Mouse (Mus musculus) heart, embryonic 14.5 days (tissue): ENCODE data around the gene Smim4. TPM values are rescaled to one million over a fixed set of nuclear protein-coding genes. Genes with fewer than 3 reads are reported as not detected.

ENCODE experiments used
- ATAC-seq: fragments of 200-750 bp; cut with Nextera tagmentation; 2 replicates; pipeline ENCODE4 v1.8.0; 2017; ENCODE audit warnings: low read depth, moderate TSS enrichment; ENCODE audit not compliant: insufficient number of reproducible peaks, insufficient read depth, low FRiP score
- H3K27ac ChIP-seq, 2 experiments: fragments of 200-500 bp in 1 of 2; fragments of 300-500 bp in 1 of 2; sonication (generic) in 1 of 2; replicated peaks in 1 of 2; 2 replicates each; pipeline ENCODE4 v1.5.1; 2012 to 2014; ENCODE audit warnings: low read depth in 2 of 2, low read length in 2 of 2, control low read depth in 1 of 2, mild to moderate bottlenecking in 1 of 2, mixed read lengths in 1 of 2; ENCODE audit not compliant: control insufficient read depth in 1 of 2, insufficient read depth in 1 of 2
- H3K27me3 ChIP-seq: fragments of 300-500 bp; sonication (generic); 2 replicates; pipeline ENCODE4 v1.6.1; 2014; ENCODE audit warnings: mild to moderate bottlenecking, low read length, control low read depth; ENCODE audit not compliant: control insufficient read depth, insufficient read depth
- H3K36me3 ChIP-seq: fragments of 300-500 bp; sonication (generic); 2 replicates; pipeline ENCODE4 v1.6.1; 2014; ENCODE audit warnings: mild to moderate bottlenecking, control low read depth, low read length, mixed read lengths; ENCODE audit not compliant: control insufficient read depth, insufficient read depth
- H3K4me1 ChIP-seq, 2 experiments: fragments of 200-500 bp in 1 of 2; fragments of 300-500 bp in 1 of 2; sonication (generic) in 1 of 2; 2 replicates each; pipeline ENCODE4 v1.6.1; 2012 to 2014; ENCODE audit warnings: low read length in 2 of 2, control low read depth in 1 of 2, mixed read lengths in 1 of 2; ENCODE audit not compliant: control insufficient read depth in 2 of 2, insufficient read depth in 2 of 2
- H3K4me2 ChIP-seq: fragments of 300-500 bp; sonication (generic); 2 replicates; pipeline ENCODE4 v1.6.1; 2014; ENCODE audit warnings: mild to moderate bottlenecking, low read length
- H3K4me3 ChIP-seq, 2 experiments: fragments of 200-500 bp in 1 of 2; fragments of 300-500 bp in 1 of 2; sonication (generic) in 1 of 2; 2 replicates each; pipeline ENCODE4 v1.5.1; 2012 to 2014; ENCODE audit warnings: low read length in 2 of 2, mild to moderate bottlenecking in 2 of 2, control low read depth in 1 of 2, low read depth in 1 of 2, moderate library complexity in 1 of 2; ENCODE audit not compliant: control insufficient read depth in 1 of 2, insufficient read depth in 1 of 2
- H3K9ac ChIP-seq: fragments of 300-500 bp; sonication (generic); 2 replicates; pipeline ENCODE4 v1.6.1; 2014; ENCODE audit warnings: mild to moderate bottlenecking, low read length
- H3K9me3 ChIP-seq: fragments of 300-500 bp; sonication (generic); 2 replicates; pipeline ENCODE4 v1.6.1; 2016; ENCODE audit warnings: low read length, control low read depth; ENCODE audit not compliant: control insufficient read depth
- whole genome bisulfite sequencing: fragments of 180-500 bp; shearing (Covaris S2); extraction: QIAGEN DNeasy Blood & Tissue Kit; methylation state at CpG from one replicate; pipeline ENCODE4 v1.1.7; 2014; 5-methylcytosine and 5-hydroxymethylcytosine counted together
- polyA plus RNA-seq: library from polyadenylated mRNA; unstranded; fragments of >200 nt; fragmentation: Nextera tagmentation; extraction: Ambion mirVana; gene quantifications from 2 replicates; pipeline ENCODE4 v1.2.1, GENCODE M21; 2014

The Smim4 gene
- polyA plus RNA-seq, 1 experiment from 2014 or later, result 98.2 TPM

DNA sequence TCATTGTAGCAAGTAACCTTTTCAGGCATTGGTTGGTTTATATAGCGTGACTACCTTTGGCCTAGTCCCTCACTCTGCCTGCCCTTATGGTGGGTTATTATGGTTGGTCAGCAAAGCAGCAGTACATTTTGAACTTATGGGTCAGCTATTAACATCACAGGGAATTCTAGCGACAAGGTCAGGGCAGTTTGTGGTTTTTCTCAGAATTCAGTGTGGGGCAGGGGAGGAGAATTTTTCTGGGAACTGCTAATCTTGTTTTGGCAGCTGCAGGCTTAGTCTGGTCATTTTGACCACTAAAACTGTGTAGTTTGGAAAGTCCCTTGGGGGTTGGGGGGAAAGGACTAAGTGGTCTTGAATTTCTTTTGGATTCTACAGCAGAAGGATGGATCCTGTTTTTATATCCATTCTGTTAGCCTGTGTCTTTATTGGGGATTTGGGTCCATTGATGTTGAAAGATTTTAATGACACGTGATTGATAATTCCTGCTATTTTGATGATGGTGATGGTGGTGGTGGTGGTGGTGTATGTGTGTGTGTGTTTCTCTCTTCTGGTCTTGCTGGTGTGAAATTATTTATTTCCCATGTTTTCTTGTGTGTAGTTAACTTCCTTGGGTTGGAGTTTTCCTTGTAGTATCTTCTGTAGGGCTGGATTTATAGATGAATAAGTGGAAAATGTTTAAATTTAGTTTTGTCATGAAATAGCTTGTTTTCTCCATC, 49.3 kb downstream of the Smim4 start:
- 86% methylated on average over 3 of the region's 3 CpGs for WGBS
- no peak overlapping the region for H3K27ac ChIP-seq
- no peak for ATAC-seq
- peaks cover 83% of the 10 kb centered on the region for H3K36me3 ChIP-seq
- H3K27me3 ChIP-seq, result no peaks in the 10 kb centered on the region
- H3K9ac ChIP-seq, result no peak overlapping the region
- no peaks in the 10 kb centered on the region; the same call in 1 of the 2 replicates for H3K9me3 ChIP-seq
- H3K4me3 ChIP-seq, result no peak overlapping the region
- H3K4me2 ChIP-seq, result no peak overlapping the region
- H3K4me1 ChIP-seq, result no peaks in the 10 kb centered on the region

GRCm38 (mm10) chr14:31078597-31079208, 50.1 kb downstream of the Smim4 start:
- WGBS, result 97% methylated on average over 3 of the region's 3 CpGs
- Histone ChIP-seq H3K36me3 (peaks cover 88% of the 10 kb centered on the region), H3K9ac (no peak overlapping the region)

DNA sequence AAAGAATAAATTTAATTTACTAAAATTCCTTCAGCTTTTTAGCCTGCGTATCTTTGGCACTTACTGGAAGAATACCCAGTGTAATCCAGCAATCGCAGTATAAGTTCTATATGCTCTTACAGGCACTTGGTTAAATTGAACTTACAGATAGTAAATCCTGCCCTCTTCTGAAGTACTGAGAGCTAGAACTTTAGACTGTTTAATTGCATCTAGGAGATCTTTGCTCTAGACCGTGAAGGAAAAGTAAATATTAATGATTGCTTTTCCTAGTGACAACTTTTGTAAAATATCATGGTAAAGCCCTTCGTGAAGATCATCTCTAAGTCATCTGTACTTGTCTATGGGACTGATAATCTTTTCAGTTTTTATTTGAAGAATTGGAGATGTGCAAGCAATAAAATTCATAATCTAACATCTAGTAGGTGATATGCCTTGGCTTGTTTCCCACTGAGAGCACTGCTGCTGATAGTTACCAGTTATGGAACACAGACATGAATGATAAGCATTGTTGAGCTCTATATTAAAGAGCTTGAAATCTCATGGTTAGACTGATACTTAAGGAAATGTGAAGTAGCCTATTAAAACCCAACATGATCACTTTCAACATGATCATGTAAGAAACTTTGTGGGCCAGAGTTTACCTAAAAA, 59.5 kb downstream of the Smim4 start:
- no peak overlapping the region for H3K4me2 ChIP-seq
- H3K4me1 ChIP-seq, result no peaks in the 10 kb centered on the region
- no peak overlapping the region for H3K27ac ChIP-seq
- no peaks in the 10 kb centered on the region for H3K27me3 ChIP-seq
- 95% methylated on average over 4 of the region's 4 CpGs for WGBS
- ATAC-seq, result no peak
- H3K4me3 ChIP-seq, result no peak overlapping the region
- no peak overlapping the region for H3K9ac ChIP-seq
- peaks cover 91% of the 10 kb centered on the region for H3K36me3 ChIP-seq
- H3K9me3 ChIP-seq, result no peaks in the 10 kb centered on the region

More at GRCm38 (mm10) chr14:31078597-31079208, 50.1 kb downstream of the Smim4 start:
- Histone ChIP-seq H3K27me3 (no peaks in the 10 kb centered on the region), H3K4me1 (no peaks in the 10 kb centered on the region), H3K27ac (no peak overlapping the region), H3K9me3 (no peaks in the 10 kb centered on the region; the same call in 1 of the 2 replicates), H3K4me2 (no peak overlapping the region), H3K4me3 (no peak overlapping the region)
- ATAC-seq, result no peak

DNA sequence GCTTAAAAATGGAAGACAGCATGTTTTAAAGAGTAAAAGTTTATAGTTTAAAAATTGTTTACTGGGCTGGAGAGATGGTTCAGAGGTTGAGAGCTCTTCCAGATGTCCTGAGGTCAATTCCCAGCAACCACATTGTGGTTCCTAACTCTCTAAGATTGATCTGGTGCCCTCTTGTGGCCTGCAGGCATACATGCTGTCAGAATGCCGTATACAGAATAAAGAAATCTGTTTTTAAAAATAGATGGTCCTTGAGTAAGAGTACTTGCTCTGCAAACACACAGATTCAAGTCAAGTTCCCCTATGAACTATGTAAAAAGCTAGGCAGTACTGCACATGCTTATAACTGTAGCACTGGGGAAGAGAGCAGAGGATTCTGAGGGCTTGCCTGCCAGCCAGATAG, 66.5 kb downstream of the Smim4 start:
- no peak overlapping the region for H3K9ac ChIP-seq
- no peak overlapping the region for H3K4me2 ChIP-seq
- H3K36me3 ChIP-seq, result peaks cover 87% of the 10 kb centered on the region
- no peak overlapping the region for H3K4me3 ChIP-seq
- H3K27me3 ChIP-seq, result no peaks in the 10 kb centered on the region
- ATAC-seq, result no peak
- 34% methylated on average over 1 of the region's 1 CpGs for WGBS
- H3K9me3 ChIP-seq, result no peaks in the 10 kb centered on the region
- no peak overlapping the region for H3K27ac ChIP-seq
- H3K4me1 ChIP-seq, result no peaks in the 10 kb centered on the region

DNA sequence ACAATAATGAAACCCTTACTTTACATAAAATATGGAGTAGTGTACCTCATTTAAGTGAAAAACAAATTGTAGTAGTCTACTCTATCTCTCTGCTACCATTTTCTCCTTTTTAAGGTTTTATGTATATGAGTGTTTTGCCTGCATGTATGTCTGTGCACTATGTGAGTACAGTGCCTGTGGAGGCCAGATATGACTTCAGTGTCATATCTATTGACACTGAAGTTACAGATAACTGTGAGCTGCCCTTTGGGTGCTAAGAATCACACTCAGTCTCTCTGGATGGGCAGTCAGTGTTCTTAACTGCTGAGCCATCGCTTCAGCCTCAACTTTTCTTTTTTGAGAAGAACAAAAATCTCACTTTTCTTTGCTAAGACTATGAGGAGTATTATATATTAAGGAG, 82.9 kb downstream of the Smim4 start:
- Histone ChIP-seq H3K4me1 (no peaks in the 10 kb centered on the region), H3K27me3 (no peaks in the 10 kb centered on the region), H3K9ac (no peak overlapping the region), H3K9me3 (no peaks in the 10 kb centered on the region), H3K36me3 (peaks cover 87% of the 10 kb centered on the region), H3K27ac (no peak overlapping the region), H3K4me3 (no peak overlapping the region), H3K4me2 (no peak overlapping the region)
- WGBS, result 94% methylated on average over 1 of the region's 1 CpGs
- ATAC-seq, result no peak

DNA sequence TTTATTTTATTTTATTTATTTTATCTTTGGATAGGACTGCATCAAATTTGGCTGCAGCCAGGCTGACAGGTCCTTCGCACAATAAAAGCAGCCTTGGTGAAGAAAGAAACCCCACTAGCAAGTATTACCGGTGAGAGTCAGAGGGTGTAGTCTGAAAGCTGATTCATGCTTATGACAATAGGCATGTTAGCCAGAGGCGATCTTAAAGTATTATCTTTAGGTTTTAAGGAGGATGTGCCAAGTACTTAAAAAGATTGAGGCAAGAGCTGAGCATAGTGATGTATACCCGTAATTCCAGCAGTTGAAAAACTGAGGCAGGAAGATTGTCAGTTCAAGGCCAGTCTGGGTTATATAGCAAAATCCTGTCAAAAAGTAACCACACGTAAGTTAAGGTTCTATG, 83.5 kb downstream of the Smim4 start:
- H3K27ac ChIP-seq, result no peak overlapping the region

More for the DNA sequence above, 83.5 kb downstream of the Smim4 start:
- 93% methylated on average over 5 of the region's 5 CpGs for WGBS
- H3K9me3 ChIP-seq, result no peaks in the 10 kb centered on the region
- H3K27me3 ChIP-seq, result no peaks in the 10 kb centered on the region
- no peak overlapping the region for H3K4me3 ChIP-seq
- peaks cover 85% of the 10 kb centered on the region for H3K36me3 ChIP-seq
- H3K4me2 ChIP-seq, result no peak overlapping the region
- H3K9ac ChIP-seq, result no peak overlapping the region
- H3K4me1 ChIP-seq, result no peaks in the 10 kb centered on the region
- no peak for ATAC-seq
